Mouse (Mus musculus) lung, postnatal 0 days (tissue): Measurements from ENCODE around the gene Zfp428.

Source experiments
- CTCF ChIP-seq: IDR thresholded peaks from 2 replicates; pipeline ENCODE4 v1.5.1; 2016; ENCODE audit warnings: antibody characterized with exemption, mild to moderate bottlenecking
- EP300 ChIP-seq: IDR thresholded peaks from 2 replicates; pipeline ENCODE4 v1.6.1; 2016; ENCODE audit warnings: antibody characterized with exemption, mild to moderate bottlenecking, control low read depth

DNA sequence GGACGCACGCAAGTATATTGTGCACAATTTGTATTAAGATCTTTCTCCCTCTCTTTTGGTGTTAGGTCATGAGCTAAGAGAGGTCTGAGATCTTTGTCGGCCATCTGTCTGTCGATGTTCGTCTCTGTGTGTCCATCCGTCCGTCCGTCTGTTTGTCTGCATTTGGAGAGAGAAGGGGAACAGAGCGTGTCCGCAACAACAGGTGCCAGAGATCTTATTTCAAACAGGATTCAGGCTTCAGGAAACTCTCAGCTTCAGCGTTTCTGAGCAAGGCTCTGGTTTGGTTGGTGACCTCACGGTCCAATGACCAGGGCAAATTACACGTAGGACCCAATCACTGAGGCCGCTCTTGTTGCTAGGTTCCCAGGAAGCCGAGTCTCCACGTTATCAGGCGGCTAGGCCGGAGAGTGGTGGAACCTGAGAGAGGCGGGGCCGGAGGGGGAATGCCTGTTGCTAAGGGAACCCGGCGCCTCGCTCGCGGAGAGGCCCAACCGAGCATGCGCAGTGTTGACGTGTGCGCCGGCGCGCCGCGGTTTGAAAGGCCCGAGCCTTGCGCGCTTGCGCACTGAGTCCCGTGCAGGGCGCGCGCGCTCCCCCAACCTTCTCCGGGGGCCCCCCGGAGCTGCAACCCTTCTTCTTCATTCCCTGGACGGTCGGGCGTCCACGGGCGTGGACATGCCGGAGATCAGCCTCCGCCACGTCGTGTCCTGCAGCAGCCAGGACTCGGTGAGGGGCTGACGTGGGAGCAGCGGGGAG, 40.0 kb downstream of the Zfp428 start:
- TF ChIP-seq CTCF: no peak
- no peak for TF ChIP-seq EP300
